Mouse (Mus musculus): ENCODE data around the gene Upf2.

DNA sequence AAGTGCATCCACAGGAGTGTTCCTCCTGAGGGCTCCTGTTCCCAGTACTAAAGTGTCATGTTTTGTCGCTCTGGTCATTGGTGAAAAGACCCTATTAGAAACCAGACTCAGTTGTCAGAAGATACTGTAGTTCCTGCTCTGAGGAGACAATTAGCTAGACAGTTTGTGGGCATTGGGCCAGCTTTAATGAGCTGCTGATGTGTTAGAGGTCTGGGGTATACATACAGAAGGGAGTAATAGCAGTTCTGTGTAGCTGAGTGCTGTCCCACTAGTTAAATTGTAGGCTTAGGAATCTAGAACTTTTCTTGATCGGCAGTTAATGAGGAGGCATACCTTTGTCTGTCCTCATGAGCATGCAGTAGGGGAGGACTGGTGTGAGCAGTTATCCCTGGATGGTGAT, 11.0 kb downstream of the Upf2 start:
- TF ChIP-seq CTCF (IDR thresholded peaks at IDR 0.05; ENCODE audit: insufficient read depth, low read length) (no peak), POLR2A (IDR thresholded peaks at IDR 0.05; ENCODE audit: borderline replicate concordance, extremely low read depth, low read depth, low read length) (no peak)

Measured in lung, adult 2 months (tissue).